Mouse (Mus musculus) hindbrain, embryonic 16.5 days (tissue): ENCODE measurements at regions not wholly inside any gene's neighbourhood (a gene's known extent, or its start where the extent isn't known, plus 50 kb on each side); places are given as distances from the start of the nearest gene placed in this dataset.
"Not testable (repeated sequence)": the region's sequence is repeated elsewhere in the genome, so short reads cannot be mapped to it uniquely, and the experiment has no call there.

Experiments
- ATAC-seq: fragments of 200-750 bp; cut with Nextera tagmentation; 2 replicates; pipeline ENCODE4 v1.8.0; 2017; ENCODE audit warnings: moderate TSS enrichment, moderate library complexity
- H3K27ac ChIP-seq: fragments of 300-500 bp; sonication (generic); 2 replicates; pipeline ENCODE4 v1.5.1; 2014; ENCODE audit warnings: low read depth, mild to moderate bottlenecking, control low read depth, low read length, moderate library complexity
- H3K27me3 ChIP-seq: fragments of 300-500 bp; sonication (generic); replicated peaks from 2 replicates; pipeline ENCODE4 v1.6.1; 2014; ENCODE audit warnings: low read length; ENCODE audit not compliant: control insufficient read depth, insufficient read depth
- H3K36me3 ChIP-seq: fragments of 300-500 bp; sonication (generic); 2 replicates; pipeline ENCODE4 v1.6.1; 2014; ENCODE audit warnings: mild to moderate bottlenecking, low read length, moderate library complexity, mixed read lengths; ENCODE audit not compliant: control insufficient read depth, insufficient read depth
- H3K4me1 ChIP-seq: fragments of 300-500 bp; sonication (generic); 2 replicates; pipeline ENCODE4 v1.6.1; 2014; ENCODE audit warnings: low read depth, low read length; ENCODE audit not compliant: control insufficient read depth, insufficient read depth
- H3K4me2 ChIP-seq: fragments of 300-500 bp; sonication (generic); 2 replicates; pipeline ENCODE4 v1.6.1; 2014; ENCODE audit warnings: mild to moderate bottlenecking, low read length, control low read depth, moderate library complexity
- H3K4me3 ChIP-seq: fragments of 300-500 bp; sonication (generic); 2 replicates; pipeline ENCODE4 v1.5.1; 2014; ENCODE audit warnings: mild to moderate bottlenecking, low read length, control low read depth, moderate library complexity
- H3K9ac ChIP-seq: fragments of 300-500 bp; sonication (generic); 2 replicates; pipeline ENCODE4 v1.6.1; 2014; ENCODE audit warnings: low read depth, mild to moderate bottlenecking, control low read depth, low read length, moderate library complexity
- H3K9me3 ChIP-seq: fragments of 300-500 bp; sonication (generic); 2 replicates; pipeline ENCODE4 v1.6.1; 2014; ENCODE audit warnings: mild to moderate bottlenecking, low read length, moderate library complexity; ENCODE audit not compliant: control insufficient read depth
- WGBS: fragments of 180-500 bp; shearing (Covaris S2); extraction: QIAGEN DNeasy Blood & Tissue Kit; methylation state at CpG from one replicate; pipeline ENCODE4 v1.1.7; 2014; 5-methylcytosine and 5-hydroxymethylcytosine counted together

DNA sequence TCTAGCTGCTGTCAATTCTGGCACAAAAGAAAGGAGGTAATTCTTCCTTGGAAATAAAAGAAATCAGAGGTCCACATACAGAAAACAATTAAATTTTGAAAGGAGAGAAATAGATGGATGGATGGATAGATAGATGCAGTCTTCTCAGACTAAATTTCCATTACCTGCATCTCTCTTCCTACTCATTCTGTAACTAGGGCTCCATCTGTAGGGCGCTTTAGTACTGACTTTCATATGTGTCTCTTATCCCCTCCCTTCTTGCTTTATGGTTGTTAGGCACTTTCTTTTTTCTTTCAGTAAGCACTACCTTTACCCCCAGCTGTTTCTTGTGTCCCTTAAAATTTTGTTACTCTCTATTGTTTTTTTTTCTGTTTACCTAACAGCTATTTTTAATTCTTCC is 72.9 kb upstream of the Olfr1324 start:
- H3K27me3 ChIP-seq, result no peaks in the 10 kb centered on the region
- no peaks in the 10 kb centered on the region for H3K9me3 ChIP-seq
- no peaks in the 10 kb centered on the region for H3K36me3 ChIP-seq
- no peak overlapping the region for H3K4me2 ChIP-seq
- ATAC-seq, result peak; percentile 65; the same call in 1 of the 2 replicates
- no peak overlapping the region for H3K4me3 ChIP-seq
- WGBS, result 18% methylated on average over 1 of the region's 1 CpGs
- H3K4me1 ChIP-seq, result no peaks in the 10 kb centered on the region
- H3K27ac ChIP-seq, result no peak overlapping the region
- H3K9ac ChIP-seq, result no peak overlapping the region

DNA sequence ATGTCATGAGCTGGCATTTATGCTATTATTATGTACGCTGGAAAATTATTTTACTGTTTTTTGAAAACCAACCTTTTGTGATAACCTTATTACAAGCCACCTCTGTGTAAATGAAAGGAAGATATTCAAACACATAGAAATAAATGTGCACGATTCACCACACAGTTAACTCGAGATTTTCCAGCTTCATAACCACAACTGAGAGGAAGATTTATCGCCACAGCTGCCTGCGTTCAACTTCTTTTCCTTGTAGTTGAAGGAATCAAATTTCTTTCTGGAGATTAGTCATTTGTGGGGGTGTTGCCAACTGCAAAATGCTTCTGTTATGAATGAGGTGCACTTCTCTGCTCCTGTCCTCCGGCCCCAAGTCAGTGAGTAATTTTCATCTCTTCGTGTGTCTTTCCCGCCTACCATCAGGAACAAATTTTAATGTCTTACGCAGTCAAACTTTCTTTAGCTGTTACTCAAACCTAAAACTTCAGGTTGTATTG is 62.2 kb upstream of the Olfr1324 start:
- not testable (repeated sequence) for ATAC-seq, H3K27me3 ChIP-seq, H3K27ac ChIP-seq, H3K9ac ChIP-seq, H3K4me2 ChIP-seq, H3K36me3 ChIP-seq, H3K4me3 ChIP-seq, H3K9me3 ChIP-seq, H3K4me1 ChIP-seq
- 80% methylated on average over 9 of the region's 9 CpGs for WGBS
